Mouse (Mus musculus): ENCODE results near the gene Ifitm1. TPM values are rescaled to one million over a fixed set of nuclear protein-coding genes. Genes with fewer than 3 reads are reported as not detected.
"Not testable (repeated sequence)": the region's sequence is repeated elsewhere in the genome, so short reads cannot be mapped to it uniquely, and the experiment has no call there.

Gene Ifitm1
- total and polyA plus RNA-seq, 3 experiments: 0.23 TPM; not detected in 2

- no peak for TF ChIP-seq HCFC1 (IDR thresholded peaks at IDR 0.05; ENCODE audit: low read depth, low read length)
These were observed 50.0 kb downstream of the Ifitm1 start (continued) for GRCm38 (mm10) chr7:141016707-141017697.

DNA sequence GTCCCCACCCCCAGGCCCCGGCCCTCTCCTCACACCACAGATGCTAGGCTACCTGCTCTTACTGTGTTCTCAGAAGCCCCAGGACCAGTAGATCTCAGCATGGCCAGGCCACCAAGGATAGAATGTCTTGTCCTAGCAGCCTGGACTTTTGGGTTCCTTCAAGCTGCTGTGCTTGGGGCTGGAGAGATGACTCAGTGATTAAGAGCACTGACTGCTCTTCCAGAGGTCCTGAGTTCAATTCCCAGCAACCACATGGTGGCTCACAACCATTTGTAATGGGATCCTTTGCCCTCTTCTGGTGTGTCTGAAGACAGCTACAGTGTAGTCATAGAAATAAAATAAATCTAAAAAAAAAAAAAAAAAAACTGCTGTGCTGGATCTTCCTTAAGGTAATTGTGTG is 50.8 kb downstream of the Ifitm1 start, which contains the start of gene Ifitm6:
Gene Ifitm6 (minus strand): TSS at position 101 of the 400 bp plus-strand sequence.
- H3K4me3 ChIP-seq (ENCODE audit: control insufficient read depth in 1 of 2, insufficient read depth in 1 of 2, low read depth in 2 of 2, low read length in 2 of 2): not testable (repeated sequence)

DNA sequence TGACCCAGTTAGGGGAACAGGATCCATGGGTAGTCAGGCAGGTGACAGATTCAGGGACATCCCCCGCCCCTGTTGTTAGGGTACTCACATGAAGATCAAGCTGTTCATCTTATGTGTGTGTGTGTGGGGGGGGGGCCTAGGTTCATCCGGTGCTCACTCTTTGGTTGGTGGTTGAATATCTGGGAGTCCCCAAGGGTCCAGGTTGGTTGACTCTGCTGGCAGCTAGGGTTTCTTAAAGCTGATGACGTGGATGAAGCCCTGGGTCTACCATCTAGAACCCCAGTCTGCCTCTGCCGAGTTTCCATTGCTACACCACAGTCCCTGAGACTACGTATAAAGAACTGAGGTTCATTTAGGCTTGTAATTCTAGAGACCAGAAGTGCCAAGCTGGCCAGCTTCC is 52.0 kb downstream of the Ifitm1 start:
- no peak overlapping the region for H3K9ac ChIP-seq (ENCODE audit: control insufficient read depth, low read depth, low read length, poor library complexity, severe bottlenecking)
- no peaks in the 10 kb centered on the region for H3K9me3 ChIP-seq (replicated peaks; ENCODE audit: insufficient read depth, low read length)
- no peak for DNase-seq (ENCODE audit: low read depth, low spot score)
- no peaks in the 10 kb centered on the region for H3K36me3 ChIP-seq (ENCODE audit: control insufficient read depth in 1 of 2, insufficient read depth in 2 of 2, low read length in 2 of 2)
- no peaks in the 10 kb centered on the region for H3K79me2 ChIP-seq (ENCODE audit: control insufficient read depth, insufficient read depth, low read length, poor library complexity)
- H3K27ac ChIP-seq (ENCODE audit: control insufficient read depth, low read depth, low read length): no peak overlapping the region
- no peak overlapping the region for H3K4me3 ChIP-seq (ENCODE audit: control insufficient read depth in 1 of 2, insufficient read depth in 1 of 2, low read depth in 2 of 2, low read length in 2 of 2)
- H3K27me3 ChIP-seq (ENCODE audit: control insufficient read depth in 1 of 2, insufficient read depth in 2 of 2, low read length in 2 of 2): peaks cover 0 to 3% of the 10 kb centered on the region in 2 experiments; a peak in 2 of 4 replicates
- no peaks in the 10 kb centered on the region for H3K4me1 ChIP-seq (ENCODE audit: control insufficient read depth in 1 of 2, insufficient read depth in 2 of 2, low read length in 2 of 2)
- no peak for TF ChIP-seq MYC (IDR thresholded peaks at IDR 0.05; ENCODE audit: low read depth, low read length)
- TF ChIP-seq HCFC1 (IDR thresholded peaks at IDR 0.05; ENCODE audit: low read depth, low read length): no peak

More for the DNA sequence above, 50.8 kb downstream of the Ifitm1 start, which contains the start of gene Ifitm6:
- not testable (repeated sequence) for H3K36me3 ChIP-seq (ENCODE audit: control insufficient read depth in 1 of 2, insufficient read depth in 2 of 2, low read length in 2 of 2); H3K9ac ChIP-seq (ENCODE audit: control insufficient read depth, low read depth, low read length, poor library complexity, severe bottlenecking); H3K27ac ChIP-seq (ENCODE audit: control insufficient read depth, low read depth, low read length); DNase-seq (ENCODE audit: low read depth, low spot score); H3K79me2 ChIP-seq (ENCODE audit: control insufficient read depth, insufficient read depth, low read length, poor library complexity); H3K9me3 ChIP-seq (replicated peaks; ENCODE audit: insufficient read depth, low read length); H3K4me1 ChIP-seq (ENCODE audit: control insufficient read depth in 1 of 2, insufficient read depth in 2 of 2, low read length in 2 of 2); H3K27me3 ChIP-seq (ENCODE audit: control insufficient read depth in 1 of 2, insufficient read depth in 2 of 2, low read length in 2 of 2)

Other genes starting within 250 kb of the Ifitm1 start
- not detected in 2 replicates for gene Cyp2e1, start 203.5 kb upstream of the Ifitm1 start, total RNA-seq (2012; rRNA removed)
- gene Cyp2e1, start 203.5 kb upstream of the Ifitm1 start, polyA plus RNA-seq (2012; ENCODE audit: insufficient read depth in 1 of 2, insufficient read length in 2 of 2, low read depth in 1 of 2, low replicate concordance in 2 of 2, missing spikeins in 1 of 2): not detected
- not detected in 2 replicates for gene Syce1, start 179.4 kb upstream of the Ifitm1 start, total RNA-seq (2012; rRNA removed)
- not detected for gene Syce1, start 179.4 kb upstream of the Ifitm1 start, polyA plus RNA-seq (2012; ENCODE audit: insufficient read depth in 1 of 2, insufficient read length in 2 of 2, low read depth in 1 of 2, low replicate concordance in 2 of 2, missing spikeins in 1 of 2)
- not detected in 2 replicates for gene Zfp941, start 145.0 kb upstream of the Ifitm1 start, total RNA-seq (2012; rRNA removed)
- gene Zfp941, start 145.0 kb upstream of the Ifitm1 start, polyA plus RNA-seq (2012; ENCODE audit: insufficient read depth in 1 of 2, insufficient read length in 2 of 2, low read depth in 1 of 2, low replicate concordance in 2 of 2, missing spikeins in 1 of 2): not detected
- gene Urah, start 132.2 kb upstream of the Ifitm1 start, total RNA-seq (2012; rRNA removed): not detected in 2 replicates
- gene Urah, start 132.2 kb upstream of the Ifitm1 start, polyA plus RNA-seq (2012; ENCODE audit: insufficient read depth in 1 of 2, insufficient read length in 2 of 2, low read depth in 1 of 2, low replicate concordance in 2 of 2, missing spikeins in 1 of 2): not detected
- not detected in 2 replicates for gene Scgb1c1, start 121.7 kb upstream of the Ifitm1 start, total RNA-seq (2012; rRNA removed)
- not detected for gene Scgb1c1, start 121.7 kb upstream of the Ifitm1 start, polyA plus RNA-seq (2012; ENCODE audit: insufficient read depth in 1 of 2, insufficient read length in 2 of 2, low read depth in 1 of 2, low replicate concordance in 2 of 2, missing spikeins in 1 of 2)
- gene Odf3, start 119.4 kb upstream of the Ifitm1 start, total RNA-seq (2012; rRNA removed): not detected in 2 replicates
- gene Odf3, start 119.4 kb upstream of the Ifitm1 start, polyA plus RNA-seq (2012; ENCODE audit: insufficient read depth in 1 of 2, insufficient read length in 2 of 2, low read depth in 1 of 2, low replicate concordance in 2 of 2, missing spikeins in 1 of 2): not detected
- not detected in 2 replicates for gene Gm45785, start 110.9 kb upstream of the Ifitm1 start, total RNA-seq (2012; rRNA removed)
- gene Gm45785, start 110.9 kb upstream of the Ifitm1 start, polyA plus RNA-seq (2012; ENCODE audit: insufficient read depth in 1 of 2, insufficient read length in 2 of 2, low read depth in 1 of 2, low replicate concordance in 2 of 2, missing spikeins in 1 of 2): not detected
- 44.5 and 52.3 TPM in 2 replicates for gene Ric8a, start 110.3 kb upstream of the Ifitm1 start, total RNA-seq (2012; rRNA removed)
- gene Ric8a, start 110.3 kb upstream of the Ifitm1 start, polyA plus RNA-seq (2012; ENCODE audit: insufficient read depth in 1 of 2, insufficient read length in 2 of 2, low read depth in 1 of 2, low replicate concordance in 2 of 2, missing spikeins in 1 of 2): 10 to 100 TPM in 1 of 2 experiments, not detected in 1; 63.4 TPM
- 12.1 and 16.0 TPM in 2 replicates for gene Bet1l, start 109.6 kb upstream of the Ifitm1 start, total RNA-seq (2012; rRNA removed)
- gene Bet1l, start 109.6 kb upstream of the Ifitm1 start, polyA plus RNA-seq (2012; ENCODE audit: insufficient read depth in 1 of 2, insufficient read length in 2 of 2, low read depth in 1 of 2, low replicate concordance in 2 of 2, missing spikeins in 1 of 2): 10 to 100 TPM in 1 of 2 experiments, not detected in 1; 26.2 TPM
- 165 and 191 TPM in 2 replicates for gene Psmd13, start 85.3 kb upstream of the Ifitm1 start, total RNA-seq (2012; rRNA removed)
- gene Psmd13, start 85.3 kb upstream of the Ifitm1 start, polyA plus RNA-seq (2012; ENCODE audit: insufficient read depth in 1 of 2, insufficient read length in 2 of 2, low read depth in 1 of 2, low replicate concordance in 2 of 2, missing spikeins in 1 of 2): 100 to 1,000 TPM in 1 of 2 experiments, not detected in 1; 215 TPM
- gene Sirt3, start 84.9 kb upstream of the Ifitm1 start, total RNA-seq (2012; rRNA removed): 16.0 and 16.1 TPM in 2 replicates
- 10 to 100 TPM in 1 of 2 experiments, not detected in 1; 19.5 TPM for gene Sirt3, start 84.9 kb upstream of the Ifitm1 start, polyA plus RNA-seq (2012; ENCODE audit: insufficient read depth in 1 of 2, insufficient read length in 2 of 2, low read depth in 1 of 2, low replicate concordance in 2 of 2, missing spikeins in 1 of 2)
- not detected in 2 replicates for gene Cox8b, start 66.8 kb upstream of the Ifitm1 start, total RNA-seq (2012; rRNA removed)
- not detected for gene Cox8b, start 66.8 kb upstream of the Ifitm1 start, polyA plus RNA-seq (2012; ENCODE audit: insufficient read depth in 1 of 2, insufficient read length in 2 of 2, low read depth in 1 of 2, low replicate concordance in 2 of 2, missing spikeins in 1 of 2)
- not detected in 2 replicates for gene Nlrp6, start 46.3 kb upstream of the Ifitm1 start, total RNA-seq (2012; rRNA removed)
- not detected for gene Nlrp6, start 46.3 kb upstream of the Ifitm1 start, polyA plus RNA-seq (2012; ENCODE audit: insufficient read depth in 1 of 2, insufficient read length in 2 of 2, low read depth in 1 of 2, low replicate concordance in 2 of 2, missing spikeins in 1 of 2)
- 3.0 and 3.2 TPM in 2 replicates for gene Pgghg, start 25.8 kb upstream of the Ifitm1 start, total RNA-seq (2012; rRNA removed)
- gene Pgghg, start 25.8 kb upstream of the Ifitm1 start, polyA plus RNA-seq (2012; ENCODE audit: insufficient read depth in 1 of 2, insufficient read length in 2 of 2, low read depth in 1 of 2, low replicate concordance in 2 of 2, missing spikeins in 1 of 2): 1 to 10 TPM in 1 of 2 experiments, not detected in 1; 7.2 TPM
- 0.31 TPM in 1 of 2 replicates, not detected in the other for gene Ifitm5, start 16.9 kb upstream of the Ifitm1 start, total RNA-seq (2012; rRNA removed)
- 1 to 10 TPM in 1 of 2 experiments, not detected in 1; 1.1 TPM for gene Ifitm5, start 16.9 kb upstream of the Ifitm1 start, polyA plus RNA-seq (2012; ENCODE audit: insufficient read depth in 1 of 2, insufficient read length in 2 of 2, low read depth in 1 of 2, low replicate concordance in 2 of 2, missing spikeins in 1 of 2)
- not detected in 2 replicates for gene Gm45717, start 11.3 kb upstream of the Ifitm1 start, total RNA-seq (2012; rRNA removed)
- gene Gm45717, start 11.3 kb upstream of the Ifitm1 start, polyA plus RNA-seq (2012; ENCODE audit: insufficient read depth in 1 of 2, insufficient read length in 2 of 2, low read depth in 1 of 2, low replicate concordance in 2 of 2, missing spikeins in 1 of 2): not detected
- gene Ifitm2, start 11.2 kb upstream of the Ifitm1 start, total RNA-seq (2012; rRNA removed): 177 and 213 TPM in 2 replicates
- gene Ifitm2, start 11.2 kb upstream of the Ifitm1 start, polyA plus RNA-seq (2012; ENCODE audit: insufficient read depth in 1 of 2, insufficient read length in 2 of 2, low read depth in 1 of 2, low replicate concordance in 2 of 2, missing spikeins in 1 of 2): 100 to 1,000 TPM in 1 of 2 experiments, not detected in 1; 317 TPM
- gene Ifitm3, start 43.5 kb downstream of the Ifitm1 start, total RNA-seq (2012; rRNA removed): 4.2 and 6.4 TPM in 2 replicates
- gene Ifitm3, start 43.5 kb downstream of the Ifitm1 start, polyA plus RNA-seq (2012; ENCODE audit: insufficient read depth in 1 of 2, insufficient read length in 2 of 2, low read depth in 1 of 2, low replicate concordance in 2 of 2, missing spikeins in 1 of 2): 10 to 100 TPM in 1 of 2 experiments, not detected in 1; 12.8 TPM
- gene Ifitm6, start 50.7 kb downstream of the Ifitm1 start, total RNA-seq (2012; rRNA removed): not detected in 2 replicates
- gene Ifitm6, start 50.7 kb downstream of the Ifitm1 start, polyA plus RNA-seq (2012; ENCODE audit: insufficient read depth in 1 of 2, insufficient read length in 2 of 2, low read depth in 1 of 2, low replicate concordance in 2 of 2, missing spikeins in 1 of 2): not detected
- gene Gm17387, start 61.9 kb downstream of the Ifitm1 start, total RNA-seq (2012; rRNA removed): not detected in 2 replicates
- not detected for gene Gm17387, start 61.9 kb downstream of the Ifitm1 start, polyA plus RNA-seq (2012; ENCODE audit: insufficient read depth in 1 of 2, insufficient read length in 2 of 2, low read depth in 1 of 2, low replicate concordance in 2 of 2, missing spikeins in 1 of 2)
- 0.78 and 0.81 TPM in 2 replicates for gene B4galnt4, start 93.9 kb downstream of the Ifitm1 start, total RNA-seq (2012; rRNA removed)
- gene B4galnt4, start 93.9 kb downstream of the Ifitm1 start, polyA plus RNA-seq (2012; ENCODE audit: insufficient read depth in 1 of 2, insufficient read length in 2 of 2, low read depth in 1 of 2, low replicate concordance in 2 of 2, missing spikeins in 1 of 2): 1 to 10 TPM in 1 of 2 experiments, not detected in 1; 8.0 TPM
- not detected in 2 replicates for gene Pkp3, start 111.0 kb downstream of the Ifitm1 start, total RNA-seq (2012; rRNA removed)
- gene Pkp3, start 111.0 kb downstream of the Ifitm1 start, polyA plus RNA-seq (2012; ENCODE audit: insufficient read depth in 1 of 2, insufficient read length in 2 of 2, low read depth in 1 of 2, low replicate concordance in 2 of 2, missing spikeins in 1 of 2): not detected
- gene Sigirr, start 133.4 kb downstream of the Ifitm1 start, total RNA-seq (2012; rRNA removed): 8.3 and 8.6 TPM in 2 replicates
- 10 to 100 TPM in 1 of 2 experiments, not detected in 1; 17.5 TPM for gene Sigirr, start 133.4 kb downstream of the Ifitm1 start, polyA plus RNA-seq (2012; ENCODE audit: insufficient read depth in 1 of 2, insufficient read length in 2 of 2, low read depth in 1 of 2, low replicate concordance in 2 of 2, missing spikeins in 1 of 2)
- gene Ano9, start 150.6 kb downstream of the Ifitm1 start, total RNA-seq (2012; rRNA removed): 0.08 TPM in 1 of 2 replicates, not detected in the other
- under 1 TPM in 1 of 2 experiments, not detected in 1; 0.03 TPM for gene Ano9, start 150.6 kb downstream of the Ifitm1 start, polyA plus RNA-seq (2012; ENCODE audit: insufficient read depth in 1 of 2, insufficient read length in 2 of 2, low read depth in 1 of 2, low replicate concordance in 2 of 2, missing spikeins in 1 of 2)
- gene Ptdss2, start 155.2 kb downstream of the Ifitm1 start, total RNA-seq (2012; rRNA removed): 12.2 and 16.9 TPM in 2 replicates
- gene Ptdss2, start 155.2 kb downstream of the Ifitm1 start, polyA plus RNA-seq (2012; ENCODE audit: insufficient read depth in 1 of 2, insufficient read length in 2 of 2, low read depth in 1 of 2, low replicate concordance in 2 of 2, missing spikeins in 1 of 2): 10 to 100 TPM in 1 of 2 experiments, not detected in 1; 44.9 TPM
- 69.6 and 71.4 TPM in 2 replicates for gene Rnh1, start 205.6 kb downstream of the Ifitm1 start, total RNA-seq (2012; rRNA removed)
- gene Rnh1, start 205.6 kb downstream of the Ifitm1 start, polyA plus RNA-seq (2012; ENCODE audit: insufficient read depth in 1 of 2, insufficient read length in 2 of 2, low read depth in 1 of 2, low replicate concordance in 2 of 2, missing spikeins in 1 of 2): 10 to 100 TPM in 1 of 2 experiments, not detected in 1; 94.5 TPM
- gene Hras, start 226.8 kb downstream of the Ifitm1 start, total RNA-seq (2012; rRNA removed): 137 and 183 TPM in 2 replicates
- 100 to 1,000 TPM in 1 of 2 experiments, not detected in 1; 149 TPM for gene Hras, start 226.8 kb downstream of the Ifitm1 start, polyA plus RNA-seq (2012; ENCODE audit: insufficient read depth in 1 of 2, insufficient read length in 2 of 2, low read depth in 1 of 2, low replicate concordance in 2 of 2, missing spikeins in 1 of 2)
- 1.0 and 1.6 TPM in 2 replicates for gene Lrrc56, start 226.9 kb downstream of the Ifitm1 start, total RNA-seq (2012; rRNA removed)
- gene Lrrc56, start 226.9 kb downstream of the Ifitm1 start, polyA plus RNA-seq (2012; ENCODE audit: insufficient read depth in 1 of 2, insufficient read length in 2 of 2, low read depth in 1 of 2, low replicate concordance in 2 of 2, missing spikeins in 1 of 2): 1 to 10 TPM in 1 of 2 experiments, not detected in 1; 5.5 TPM
- not detected in 2 replicates for gene Lmntd2, start 246.9 kb downstream of the Ifitm1 start, total RNA-seq (2012; rRNA removed)
- gene Lmntd2, start 246.9 kb downstream of the Ifitm1 start, polyA plus RNA-seq (2012; ENCODE audit: insufficient read depth in 1 of 2, insufficient read length in 2 of 2, low read depth in 1 of 2, low replicate concordance in 2 of 2, missing spikeins in 1 of 2): under 1 TPM in 1 of 2 experiments, not detected in 1; 0.43 TPM
- 7.0 and 7.6 TPM in 2 replicates for gene Rassf7, start 248.6 kb downstream of the Ifitm1 start, total RNA-seq (2012; rRNA removed)
- 1 to 10 TPM in 1 of 2 experiments, not detected in 1; 9.5 TPM for gene Rassf7, start 248.6 kb downstream of the Ifitm1 start, polyA plus RNA-seq (2012; ENCODE audit: insufficient read depth in 1 of 2, insufficient read length in 2 of 2, low read depth in 1 of 2, low replicate concordance in 2 of 2, missing spikeins in 1 of 2)